Mouse (Mus musculus) urinary bladder, postnatal 4 days (tissue): ENCODE measurements around the gene Lifr.

Experiments used
- DNase-seq, 2 experiments: peaks; one replicate each; pipeline ENCODE4 v3.0.0; 2021 to 2022; ENCODE audit warnings: low spot score in 2 of 2

Gene Lifr

GRCm38 (mm10) chr15:7159869-7160268 is 69.5 kb downstream of the Lifr start:
- DNase-seq: no peak

- DNase-seq: peak in 1 of 2 experiments; percentile 45
Observed at GRCm38 (mm10) chr15:7160321-7160720, 69.9 kb downstream of the Lifr start.

- no peak for DNase-seq
Observed at GRCm38 (mm10) chr15:7163851-7164250, 73.4 kb downstream of the Lifr start.

GRCm38 (mm10) chr15:7166735-7167134 is 76.3 kb downstream of the Lifr start:
- no peak for DNase-seq

- DNase-seq: no peak
Observed at GRCm38 (mm10) chr15:7167238-7167905, 77.0 kb downstream of the Lifr start.

GRCm38 (mm10) chr15:7167906-7168532 is 77.6 kb downstream of the Lifr start:
- DNase-seq: no peak

GRCm38 (mm10) chr15:7172875-7173274 is 82.5 kb downstream of the Lifr start:
- DNase-seq: no peak

- DNase-seq: no peak
Observed at GRCm38 (mm10) chr15:7173346-7173745, 82.9 kb downstream of the Lifr start.

GRCm38 (mm10) chr15:7173776-7174175 is 83.4 kb downstream of the Lifr start:
- DNase-seq: no peak

GRCm38 (mm10) chr15:7180576-7180975 is 90.2 kb downstream of the Lifr start:
- no peak for DNase-seq

GRCm38 (mm10) chr15:7187682-7188081 is 97.3 kb downstream of the Lifr start:
- DNase-seq: no peak

- no peak for DNase-seq
Observed at GRCm38 (mm10) chr15:7189678-7190454, 99.5 kb downstream of the Lifr start.

GRCm38 (mm10) chr15:7191074-7191473 is 100.7 kb downstream of the Lifr start:
- no peak for DNase-seq

GRCm38 (mm10) chr15:7192582-7192981 is 102.2 kb downstream of the Lifr start:
- no peak for DNase-seq

GRCm38 (mm10) chr15:7194147-7194720 is 103.8 kb downstream of the Lifr start:
- no peak for DNase-seq

GRCm38 (mm10) chr15:7194748-7195221 is 104.4 kb downstream of the Lifr start:
- DNase-seq: no peak

GRCm38 (mm10) chr15:7197652-7198445 is 107.4 kb downstream of the Lifr start:
- no peak for DNase-seq

GRCm38 (mm10) chr15:7198816-7199215 is 108.4 kb downstream of the Lifr start:
- no peak for DNase-seq

GRCm38 (mm10) chr15:7200286-7200685 is 109.9 kb downstream of the Lifr start:
- DNase-seq: no peak

GRCm38 (mm10) chr15:7201421-7202380 is 111.3 kb downstream of the Lifr start:
- DNase-seq: peak in 1 of 2 experiments; percentile 70
